Mouse (Mus musculus): ENCODE data around the gene Trip13.

Gene Trip13

DNA sequence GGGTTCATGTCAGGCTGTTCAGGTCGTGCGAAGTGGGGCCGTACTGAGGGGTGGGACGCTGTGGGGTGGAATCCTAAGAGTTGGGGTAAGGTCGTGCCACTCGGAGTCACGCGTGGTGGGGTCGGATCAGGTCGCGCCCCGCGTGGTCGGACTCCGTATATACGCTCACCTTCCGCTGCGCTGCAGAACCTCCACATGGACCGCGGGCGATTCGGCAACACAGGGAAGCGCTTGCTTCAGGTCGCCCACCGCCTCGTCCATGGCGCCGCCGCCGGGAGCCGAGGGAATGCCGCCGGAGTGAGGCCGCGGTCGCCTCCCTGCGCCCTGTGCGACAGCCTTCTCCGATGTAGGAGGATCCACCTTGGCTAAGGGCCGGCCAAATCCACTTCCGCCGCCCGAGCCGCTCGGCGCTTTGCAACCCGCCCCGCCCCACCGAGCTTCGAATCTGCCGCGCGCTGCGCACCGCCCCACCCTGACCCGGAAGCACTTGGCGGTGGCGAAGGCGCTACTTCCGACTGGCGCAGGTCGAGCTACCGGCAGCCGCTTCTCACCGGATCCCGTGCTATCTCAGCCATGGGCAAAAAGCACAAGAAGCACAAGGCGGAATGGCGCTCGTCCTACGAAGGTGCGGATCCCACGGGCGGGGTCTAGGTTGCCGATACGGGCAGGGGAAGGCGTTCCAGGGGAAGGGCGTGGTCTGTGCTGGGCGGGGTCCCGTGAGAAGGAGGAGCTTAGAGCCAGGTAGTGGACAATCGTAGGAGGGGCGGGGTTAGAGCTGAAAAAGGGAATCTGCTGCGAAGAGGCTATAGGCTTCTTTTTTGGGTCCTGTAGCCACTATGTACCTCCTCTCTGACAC is at the start of gene Trip13, which contains the start of gene Brd9:
Gene Trip13 (minus strand): TSS at position 464 of the 856 bp plus-strand sequence.
Gene Brd9 (plus strand): TSS at position 491 of the 856 bp plus-strand sequence.
- DNase-seq (ENCODE audit: low read depth, low spot score): peak; percentile 91

DNA sequence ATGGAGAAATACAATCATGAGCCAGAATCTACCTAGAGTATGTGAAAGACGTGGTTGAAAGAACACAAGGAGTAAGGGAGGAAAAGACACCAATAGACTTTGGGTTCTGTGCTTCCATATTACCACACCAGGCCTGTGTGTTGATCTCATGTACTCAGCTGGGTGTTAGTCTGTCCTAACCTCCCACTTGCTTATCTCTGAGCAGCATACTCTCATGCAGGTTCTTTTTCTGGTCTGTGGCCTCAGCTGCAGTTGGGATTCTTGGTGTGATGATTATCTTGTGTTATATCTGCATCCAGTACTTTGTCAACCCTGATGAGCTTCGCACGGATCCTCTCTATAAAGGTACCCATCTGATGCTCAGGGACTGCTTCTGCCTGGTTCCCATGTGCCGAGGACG is 39.4 kb upstream of the Trip13 start:
- DNase-seq (ENCODE audit: low read depth, low spot score): no peak

GRCm38 (mm10) chr13:73974523-73974922 is 36.9 kb upstream of the Trip13 start:
- DNase-seq (ENCODE audit: low read depth, low spot score): no peak

DNA sequence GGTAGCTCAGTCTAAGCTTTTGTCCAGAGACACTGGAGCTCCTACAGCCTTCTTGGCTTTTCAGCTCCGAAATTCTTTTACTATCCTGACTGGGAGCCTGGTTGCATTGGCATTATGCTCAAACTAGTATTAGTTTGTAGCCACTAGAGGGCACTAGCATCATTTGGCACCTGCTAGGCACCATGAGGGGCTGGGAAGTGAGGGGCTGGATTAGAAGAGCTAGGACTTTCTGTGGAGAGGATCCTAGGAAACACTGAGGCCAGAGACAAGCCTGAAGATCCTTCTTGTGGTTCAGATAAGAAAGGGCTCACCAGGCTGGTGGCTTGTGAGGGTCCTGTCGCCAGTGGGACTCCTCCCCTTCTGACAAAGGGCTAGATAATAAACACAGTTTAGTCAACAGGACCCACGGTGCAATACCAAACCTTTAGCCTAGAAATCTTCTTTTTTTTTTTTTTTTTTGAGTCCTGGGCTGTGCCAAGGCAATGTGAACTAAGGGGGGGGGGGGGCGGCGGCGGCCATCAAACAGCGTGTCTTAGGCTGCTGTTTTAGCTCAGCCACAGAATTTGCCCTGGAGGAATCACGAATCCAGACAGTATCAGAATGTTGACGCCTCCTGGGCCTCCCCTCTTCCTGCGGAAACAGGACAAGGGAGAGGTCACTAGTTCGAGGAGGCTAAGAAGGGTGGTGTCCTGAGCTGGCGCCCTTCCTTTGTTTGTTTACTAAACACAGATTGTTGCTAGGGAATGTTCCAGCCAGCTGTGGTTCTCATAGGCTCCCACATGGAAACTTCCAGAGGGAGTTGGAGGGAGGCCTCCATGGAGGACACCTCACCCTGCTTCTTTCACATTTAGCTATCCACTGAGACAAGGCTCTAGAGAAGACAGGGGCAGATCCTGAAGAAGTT is 33.2 kb upstream of the Trip13 start:
- peak; percentile 72 for DNase-seq (ENCODE audit: low read depth, low spot score)

GRCm38 (mm10) chr13:73963551-73963950 is 26.0 kb upstream of the Trip13 start, which contains the start of gene Zdhhc11:
Zdhhc11 (plus strand) TSS chr13:73963851.
- DNase-seq (ENCODE audit: low read depth, low spot score): peak; percentile 10

DNA sequence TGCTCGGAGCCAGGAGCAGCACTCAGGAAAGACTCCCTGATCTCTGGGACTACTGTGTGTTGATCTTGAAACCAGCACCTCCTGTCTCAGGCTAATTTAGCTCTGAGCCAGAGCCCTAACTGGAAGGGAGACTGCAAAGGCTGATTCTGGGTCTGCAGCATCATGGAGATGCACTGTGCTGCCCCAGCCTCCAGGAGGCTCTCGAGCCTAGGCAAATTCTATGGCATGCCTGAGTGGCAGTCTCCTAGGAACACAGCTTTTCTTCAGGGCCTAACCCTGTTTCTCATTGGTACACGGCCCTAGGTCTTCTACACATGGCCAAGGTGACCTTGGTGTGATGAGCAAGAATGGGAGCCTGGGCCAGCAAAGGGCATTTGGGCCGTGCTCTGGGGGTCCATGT is 23.6 kb upstream of the Trip13 start:
- DNase-seq (ENCODE audit: low read depth, low spot score): peak; percentile 20

GRCm38 (mm10) chr13:73960117-73960652 is 22.6 kb upstream of the Trip13 start:
- no peak for DNase-seq (ENCODE audit: low read depth, low spot score)

- DNase-seq (ENCODE audit: low read depth, low spot score): no peak
Measured at GRCm38 (mm10) chr13:73955531-73955930, 17.9 kb upstream of the Trip13 start.

GRCm38 (mm10) chr13:73954666-73955065 is 17.1 kb upstream of the Trip13 start:
- DNase-seq (ENCODE audit: low read depth, low spot score): no peak

DNA sequence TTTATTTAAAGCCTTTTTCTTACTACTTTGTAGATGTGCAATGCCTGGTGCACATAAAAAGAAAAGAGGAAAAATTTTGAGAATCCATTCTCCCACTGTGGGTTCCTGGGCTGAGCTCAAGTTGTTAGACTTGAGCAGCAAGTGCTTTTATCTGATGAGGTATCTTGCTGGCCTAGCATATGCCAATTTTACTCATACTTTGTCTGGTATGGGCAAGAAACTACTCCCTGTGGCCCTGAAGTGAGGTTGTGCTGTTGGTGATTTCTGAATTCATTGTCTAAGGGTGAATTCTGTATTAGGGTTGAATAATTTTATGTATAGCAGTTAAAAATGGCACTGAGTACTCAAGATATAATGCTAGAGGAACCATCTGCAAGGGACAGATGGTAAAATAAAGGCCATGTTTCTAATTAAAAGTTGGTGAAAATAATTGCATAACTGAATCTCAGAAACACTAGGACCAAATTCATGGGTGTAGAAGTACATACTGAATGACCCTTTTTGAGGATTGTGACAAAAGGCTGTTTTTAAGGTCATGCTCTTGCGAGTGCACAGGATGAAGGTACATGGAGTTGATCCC is 16.1 kb upstream of the Trip13 start:
- no peak for DNase-seq (ENCODE audit: low read depth, low spot score)

- DNase-seq (ENCODE audit: low read depth, low spot score): no peak
Measured at GRCm38 (mm10) chr13:73944606-73945005, 7.0 kb upstream of the Trip13 start.

DNA sequence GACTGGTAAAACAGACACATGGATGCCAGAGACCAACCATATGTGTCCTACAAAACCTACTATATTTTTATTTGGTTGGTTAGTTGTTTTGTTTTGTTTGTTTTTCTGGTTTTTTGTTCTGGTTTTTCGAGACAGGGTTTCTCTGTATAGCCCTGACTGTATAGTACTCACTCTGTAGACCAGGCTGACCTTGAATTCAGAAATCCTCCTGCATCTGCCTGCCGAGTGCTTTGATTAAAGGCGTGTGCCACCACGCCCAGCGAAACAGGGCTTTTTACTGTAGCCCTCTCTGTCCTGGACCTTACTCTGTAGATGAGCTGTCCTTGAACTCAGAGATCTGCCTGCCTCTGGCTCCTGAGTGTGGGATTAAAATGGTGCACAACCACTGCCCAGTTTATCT is 1.5 kb upstream of the Trip13 start:
- no peak for DNase-seq (ENCODE audit: low read depth, low spot score)

DNA sequence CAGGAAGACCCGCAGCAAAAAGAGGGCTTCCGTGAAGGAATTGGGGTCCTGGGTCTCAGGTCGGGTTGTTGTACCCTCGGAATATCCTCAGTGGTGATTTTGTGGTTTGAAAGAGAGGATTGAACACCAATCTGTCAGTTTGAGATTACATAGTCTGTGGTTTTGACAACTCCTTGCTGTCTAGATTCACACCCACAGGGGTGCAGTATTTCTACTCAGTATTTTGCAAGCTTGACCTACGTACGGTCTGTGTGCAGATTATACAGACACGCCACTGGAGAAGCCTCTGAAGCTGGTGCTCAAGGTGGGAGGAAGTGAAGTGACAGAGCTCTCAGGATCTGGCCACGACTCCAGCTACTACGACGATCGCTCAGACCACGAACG is 585 bp upstream of the Trip13 start:
- DNase-seq (ENCODE audit: low read depth, low spot score): peak; percentile 8

DNA sequence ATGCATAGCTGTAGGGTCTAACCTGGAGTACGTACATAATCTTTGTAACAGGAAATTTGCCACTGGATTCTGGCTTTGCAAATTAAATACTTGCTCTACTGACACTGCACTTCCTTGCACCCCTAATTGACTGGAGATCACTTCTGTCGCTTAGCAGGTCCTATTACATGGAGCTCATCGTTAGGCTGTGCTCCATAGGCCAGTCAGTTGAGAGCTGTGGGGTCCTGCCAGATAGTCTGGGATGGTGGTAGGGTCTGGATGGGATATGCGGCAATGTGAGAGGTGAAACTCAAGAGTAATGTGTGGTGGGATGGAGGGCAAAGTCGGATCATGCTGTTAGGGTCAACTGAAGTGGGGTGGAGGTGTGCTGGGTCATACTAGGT is 655 bp downstream of the Trip13 start:
- DNase-seq (ENCODE audit: low read depth, low spot score): no peak

- peak; percentile 28 for DNase-seq (ENCODE audit: low read depth, low spot score)
Measured at GRCm38 (mm10) chr13:73932201-73932600, 5.4 kb downstream of the Trip13 start.

DNA sequence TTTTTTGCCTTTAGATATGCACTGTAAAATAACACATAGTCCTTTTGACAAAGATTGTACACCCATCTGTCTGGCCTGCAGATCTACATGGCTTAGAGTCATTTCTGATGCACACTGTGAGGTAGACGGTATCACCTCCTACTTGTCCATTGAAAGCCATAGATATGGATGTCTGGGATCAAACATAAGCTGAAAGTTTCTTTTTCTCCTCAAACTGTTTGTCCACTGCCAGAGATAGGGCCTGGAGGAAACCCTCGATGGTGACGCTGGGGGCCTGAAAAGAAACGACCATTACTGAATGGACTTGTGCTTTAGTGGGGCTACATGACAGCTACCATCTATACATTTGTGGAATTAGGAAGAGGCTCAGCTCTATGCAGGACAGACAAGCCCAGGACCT is 24.5 kb downstream of the Trip13 start:
- DNase-seq (ENCODE audit: low read depth, low spot score): no peak

DNA sequence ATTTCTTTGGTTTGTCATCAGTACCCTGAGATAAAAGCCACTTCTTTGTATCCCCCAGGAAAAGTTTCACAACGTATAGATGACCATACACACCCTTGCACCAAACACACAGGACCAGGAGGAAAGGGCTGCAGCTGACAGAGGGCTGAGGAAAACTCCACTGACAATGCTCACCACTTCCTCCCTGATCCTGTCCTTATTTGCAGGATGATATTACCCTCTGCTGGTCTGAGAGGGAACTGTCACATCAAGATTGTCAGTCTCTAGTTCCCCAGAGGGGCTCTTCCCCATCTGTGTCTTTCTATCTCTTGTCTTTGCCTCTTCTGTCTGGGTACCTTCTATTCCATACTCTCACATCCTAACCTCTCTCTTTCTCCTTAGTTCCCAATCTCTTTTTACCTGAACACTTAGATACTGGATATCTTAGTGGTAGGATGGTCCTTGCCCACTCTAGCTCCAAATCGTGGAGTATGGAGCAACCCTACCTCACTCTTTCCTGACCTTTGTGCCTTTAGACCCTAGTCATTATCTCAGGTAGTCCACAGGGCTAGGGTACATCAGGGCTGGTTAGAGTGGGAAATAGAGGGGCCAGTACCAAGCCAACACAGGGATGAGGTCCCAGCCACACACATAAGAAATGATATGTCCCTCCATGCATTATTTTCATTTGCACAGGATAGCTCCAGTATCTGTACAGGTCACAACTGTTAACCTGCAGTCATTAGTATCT is 29.7 kb downstream of the Trip13 start:
- DNase-seq (ENCODE audit: low read depth, low spot score): peak; percentile 44

DNA sequence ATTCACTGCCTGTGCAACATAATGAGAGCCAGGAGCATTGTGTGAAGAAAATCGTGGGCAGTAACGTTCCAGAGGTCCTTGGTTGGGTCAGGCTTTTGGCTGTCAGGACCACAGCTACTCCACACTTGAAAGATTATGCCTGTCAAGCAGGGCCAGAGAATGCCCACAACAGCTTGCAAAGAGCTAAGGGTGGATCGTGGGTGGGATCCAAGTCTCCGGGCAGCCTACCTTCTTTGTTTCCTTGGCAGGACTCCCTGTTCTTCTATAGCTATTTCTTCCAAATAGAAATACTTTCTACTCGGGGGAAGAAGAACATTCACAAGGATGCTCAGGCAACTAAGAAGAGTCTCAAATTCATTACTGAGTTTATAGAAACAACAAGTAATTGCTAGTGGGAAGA is 30.4 kb downstream of the Trip13 start:
- no peak for DNase-seq (ENCODE audit: low read depth, low spot score)

GRCm38 (mm10) chr13:73897561-73897960 is 40.0 kb downstream of the Trip13 start:
- DNase-seq (ENCODE audit: low read depth, low spot score): no peak

GRCm38 (mm10) chr13:73892493-73893178 is 44.9 kb downstream of the Trip13 start:
- no peak for DNase-seq (ENCODE audit: low read depth, low spot score)

Measured in R1 (cell line).